Mouse (Mus musculus) kidney, adult 2 months (tissue): ENCODE results near the gene Gprc5d. TPM values are rescaled to one million over a fixed set of nuclear protein-coding genes. Genes with fewer than 3 reads are reported as not detected.
A peak's percentile ranks its signal among the peaks of the same experiment; 100 is the strongest.

Source experiments
- DNase-seq: peaks from one replicate; pipeline ENCODE4 v3.0.0; 2021
- H3K27ac ChIP-seq: fragments of 200-500 bp; 2 replicates; pipeline ENCODE4 v1.5.1; 2012; ENCODE audit warnings: low read depth, low read length, control low read depth, inconsistent platforms; ENCODE audit not compliant: insufficient read depth
- H3K27me3 ChIP-seq: fragments of 200-500 bp; replicated peaks from 2 replicates; pipeline ENCODE4 v1.6.1; 2012; ENCODE audit warnings: mild to moderate bottlenecking, moderate library complexity, low read length, inconsistent platforms; ENCODE audit not compliant: control insufficient read depth, insufficient read depth
- H3K36me3 ChIP-seq: fragments of 200-500 bp; 2 replicates; pipeline ENCODE4 v1.6.1; 2012; ENCODE audit warnings: mild to moderate bottlenecking, moderate library complexity, low read length, inconsistent platforms; ENCODE audit not compliant: control insufficient read depth, insufficient read depth
- H3K4me1 ChIP-seq: fragments of 200-500 bp; 2 replicates; pipeline ENCODE4 v1.6.1; 2011; ENCODE audit warnings: low read length; ENCODE audit not compliant: control insufficient read depth, insufficient read depth
- H3K4me3 ChIP-seq: fragments of 200-500 bp; 2 replicates; pipeline ENCODE4 v1.5.1; 2011; ENCODE audit warnings: mild to moderate bottlenecking, low read depth, low read length, control low read depth; ENCODE audit not compliant: insufficient read depth
- CTCF ChIP-seq: fragments of 200-500 bp; conservative IDR thresholded peaks from 2 replicates; pipeline ENCODE4 v1.5.1; 2011; ENCODE audit warnings: low read depth, mild to moderate bottlenecking, control low read depth, low read length, moderate library complexity, mixed read lengths; ENCODE audit not compliant: insufficient read depth, insufficient read length
- POLR2A ChIP-seq: fragments of 200-500 bp; IDR thresholded peaks from one replicate; pipeline ENCODE4 v1.6.1; 2011; ENCODE audit warnings: low read depth, low read length, control low read depth
- WGBS: fragments of 180-500 bp; shearing (Covaris S2); methylation state at CpG from one replicate; pipeline ENCODE4 v1.1.7; 2018; 5-methylcytosine and 5-hydroxymethylcytosine counted together
- polyA plus RNA-seq: library from polyadenylated mRNA; depleted of rRNA; stranded (reverse); fragments of >200 nt; gene quantifications from 2 replicates; pipeline ENCODE4 v1.2.3, GENCODE M21; 2012

Gene Gprc5d
- polyA plus RNA-seq, 1 experiment, result 0.09 TPM

GRCm38 (mm10) chr6:135158509-135158908 lies 40.4 kb upstream of the Gprc5d start:
- H3K27me3 ChIP-seq, result no peaks in the 10 kb centered on the region
- DNase-seq, result peak; percentile 12
- no peak overlapping the region for H3K4me3 ChIP-seq
- TF ChIP-seq POLR2A, result no peak
- no peaks in the 10 kb centered on the region for H3K36me3 ChIP-seq
- 50% methylated on average over 4 of the region's 4 CpGs for WGBS
- H3K4me1 ChIP-seq, result no peaks in the 10 kb centered on the region
- H3K27ac ChIP-seq, result no peak overlapping the region

GRCm38 (mm10) chr6:135157496-135157895 lies 39.4 kb upstream of the Gprc5d start:
- Histone ChIP-seq H3K4me3 (no peak overlapping the region), H3K27me3 (no peaks in the 10 kb centered on the region), H3K36me3 (no peaks in the 10 kb centered on the region), H3K4me1 (no peaks in the 10 kb centered on the region), H3K27ac (no peak overlapping the region)
- no peak for DNase-seq
- TF ChIP-seq POLR2A (no peak), CTCF (no peak)
- WGBS, result 85% methylated on average over 4 of the region's 4 CpGs

- no peak for TF ChIP-seq CTCF
- no peak for TF ChIP-seq POLR2A
- no peaks in the 10 kb centered on the region for H3K27me3 ChIP-seq
- H3K4me3 ChIP-seq, result no peak overlapping the region
- WGBS, result 71% methylated on average over 8 of the region's 8 CpGs
- H3K27ac ChIP-seq, result no peak overlapping the region
- H3K36me3 ChIP-seq, result no peaks in the 10 kb centered on the region
- H3K4me1 ChIP-seq, result no peaks in the 10 kb centered on the region
- no peak for DNase-seq
Measured at GRCm38 (mm10) chr6:135156597-135156996, 38.5 kb upstream of the Gprc5d start.

GRCm38 (mm10) chr6:135153719-135154118 lies 35.6 kb upstream of the Gprc5d start:
- WGBS, result 81% methylated on average over 5 of the region's 5 CpGs
- H3K27ac ChIP-seq, result no peak overlapping the region
- no peak overlapping the region for H3K4me3 ChIP-seq
- H3K4me1 ChIP-seq, result no peaks in the 10 kb centered on the region
- TF ChIP-seq POLR2A, result no peak
- TF ChIP-seq CTCF, result no peak
- no peaks in the 10 kb centered on the region for H3K27me3 ChIP-seq
- DNase-seq, result no peak
- H3K36me3 ChIP-seq, result no peaks in the 10 kb centered on the region

DNA sequence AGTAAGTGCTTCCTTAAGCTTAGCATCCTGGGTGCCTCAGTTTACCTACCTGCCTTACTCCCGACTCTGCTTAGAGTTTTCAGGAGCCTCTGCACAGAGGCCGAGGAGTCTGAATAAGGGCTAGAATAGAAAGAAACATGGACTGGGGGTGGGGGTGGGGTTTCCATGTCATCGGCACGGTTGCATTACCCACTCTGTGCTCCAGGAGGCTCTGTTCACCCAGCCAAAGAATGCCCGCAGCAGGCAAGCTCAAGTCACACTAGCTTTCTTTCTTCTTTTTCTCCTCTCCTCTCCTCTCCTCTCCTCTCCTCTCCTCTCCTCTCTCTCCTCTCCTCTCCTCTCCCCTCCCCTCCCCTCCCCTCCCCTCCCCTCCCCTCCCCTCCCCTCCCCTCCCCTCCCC lies 32.2 kb upstream of the Gprc5d start:
- TF ChIP-seq CTCF, result peak; percentile 71
- TF ChIP-seq POLR2A, result no peak
- Histone ChIP-seq H3K27me3 (no peaks in the 10 kb centered on the region), H3K27ac (no peak overlapping the region), H3K4me3 (no peak overlapping the region), H3K4me1 (no peaks in the 10 kb centered on the region), H3K36me3 (no peaks in the 10 kb centered on the region)
- DNase-seq, result no peak
- WGBS, result 37% methylated on average over 5 of the region's 5 CpGs

DNA sequence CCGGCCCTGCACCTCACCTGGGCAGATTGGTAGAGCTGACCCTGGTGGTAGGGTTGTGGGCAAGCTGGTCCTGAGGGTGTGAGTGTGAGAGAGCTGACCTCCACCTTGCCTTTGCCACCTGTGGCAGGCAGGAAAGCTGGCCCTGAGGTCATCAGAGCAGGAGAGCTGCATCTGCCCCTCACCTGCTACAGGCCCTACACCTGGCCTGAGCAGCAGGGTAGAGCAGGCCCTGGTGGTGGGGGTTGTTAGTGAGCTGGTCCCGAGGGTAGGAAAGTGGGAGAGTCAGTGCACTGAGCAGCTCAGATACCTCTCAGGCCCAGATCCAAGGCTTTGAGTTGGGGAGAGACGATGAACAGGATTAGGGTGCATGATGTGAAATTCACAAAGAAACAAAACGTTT lies 31.6 kb upstream of the Gprc5d start:
- no peak overlapping the region for H3K4me3 ChIP-seq
- 89% methylated on average over 4 of the region's 4 CpGs for WGBS
- no peak for TF ChIP-seq POLR2A
- TF ChIP-seq CTCF, result no peak
- no peaks in the 10 kb centered on the region for H3K4me1 ChIP-seq
- no peaks in the 10 kb centered on the region for H3K27me3 ChIP-seq
- no peaks in the 10 kb centered on the region for H3K36me3 ChIP-seq
- H3K27ac ChIP-seq, result no peak overlapping the region
- DNase-seq, result no peak

DNA sequence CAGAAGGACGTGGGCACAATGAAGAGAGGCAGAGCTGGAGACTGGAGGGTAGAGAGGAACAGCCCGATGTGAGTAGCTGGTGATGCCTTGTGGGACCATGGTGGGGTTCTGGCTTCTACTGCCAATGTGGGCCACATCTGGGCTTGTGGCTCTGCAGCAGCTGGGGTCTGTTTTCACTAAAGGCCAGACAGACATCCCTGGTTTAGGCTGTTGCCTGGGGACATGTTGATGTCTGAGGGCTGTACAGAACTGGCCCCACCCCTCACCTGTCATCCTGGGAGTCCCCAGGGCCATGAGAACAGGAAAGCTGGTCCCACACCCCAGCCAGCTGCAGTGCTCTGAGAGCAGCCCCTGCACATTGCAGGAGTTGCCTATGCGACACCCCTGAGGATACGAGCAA lies 31.1 kb upstream of the Gprc5d start:
- no peaks in the 10 kb centered on the region for H3K4me1 ChIP-seq
- H3K27ac ChIP-seq, result no peak overlapping the region
- no peak overlapping the region for H3K4me3 ChIP-seq
- H3K27me3 ChIP-seq, result no peaks in the 10 kb centered on the region
- no peaks in the 10 kb centered on the region for H3K36me3 ChIP-seq
- TF ChIP-seq POLR2A (no peak), CTCF (no peak)
- WGBS, result 86% methylated on average over 4 of the region's 4 CpGs
- DNase-seq, result no peak

DNA sequence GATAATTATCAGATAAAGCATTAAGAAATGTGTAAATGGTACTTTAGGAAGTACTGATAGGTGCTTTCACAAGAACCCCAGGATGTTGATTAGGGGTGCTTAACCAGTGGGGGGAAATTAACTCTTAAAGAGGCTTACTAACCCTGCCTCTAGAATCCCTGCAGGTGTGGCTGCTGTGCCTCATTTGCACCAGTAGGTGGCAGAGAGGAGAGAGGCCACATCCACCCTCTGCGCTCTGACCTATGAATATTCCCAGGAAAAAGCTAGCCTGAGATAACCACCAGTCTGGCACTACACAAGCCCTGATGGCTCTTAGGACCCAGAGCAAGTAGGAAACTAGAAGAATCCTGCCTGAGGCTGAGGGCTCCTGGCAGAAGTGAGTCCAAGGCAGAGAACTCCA lies 30.4 kb upstream of the Gprc5d start:
- peak; percentile 30 for DNase-seq
- TF ChIP-seq CTCF (peak; percentile 82), POLR2A (no peak)
- H3K27me3 ChIP-seq, result no peaks in the 10 kb centered on the region
- H3K36me3 ChIP-seq, result no peaks in the 10 kb centered on the region
- WGBS, result 39% methylated on average over 1 of the region's 1 CpGs
- H3K4me3 ChIP-seq, result no peak overlapping the region
- no peak overlapping the region for H3K27ac ChIP-seq
- H3K4me1 ChIP-seq, result no peaks in the 10 kb centered on the region
